Mouse (Mus musculus): ENCODE measurements around the gene Lrig2. TPM values are rescaled to one million over a fixed set of nuclear protein-coding genes. Genes with fewer than 3 reads are reported as not detected.
A peak's percentile ranks its signal among the peaks of the same experiment; 100 is the strongest.

Lrig2 gene
- polyA plus RNA-seq, 1 experiment from 2014 or later, result 23.1 TPM

GRCm38 (mm10) chr3:104385587-104385986 is 126.1 kb downstream of the Lrig2 start:
- Histone ChIP-seq H3K27me3 (no peaks in the 10 kb centered on the region), H3K36me3 (ENCODE audit: poor library complexity, severe bottlenecking) (no peaks in the 10 kb centered on the region), H3K9me3 (replicated peaks) (no peaks in the 10 kb centered on the region), H3K4me2 (no peak overlapping the region), H3K9ac (no peak overlapping the region), H3K4me3 (no peak overlapping the region), H3K27ac (no peak overlapping the region), H3K4me1 (peaks cover 14% of the 10 kb centered on the region)
- peak; percentile 65 for ATAC-seq
- WGBS, result 65% methylated on average over 8 of the region's 8 CpGs

DNA sequence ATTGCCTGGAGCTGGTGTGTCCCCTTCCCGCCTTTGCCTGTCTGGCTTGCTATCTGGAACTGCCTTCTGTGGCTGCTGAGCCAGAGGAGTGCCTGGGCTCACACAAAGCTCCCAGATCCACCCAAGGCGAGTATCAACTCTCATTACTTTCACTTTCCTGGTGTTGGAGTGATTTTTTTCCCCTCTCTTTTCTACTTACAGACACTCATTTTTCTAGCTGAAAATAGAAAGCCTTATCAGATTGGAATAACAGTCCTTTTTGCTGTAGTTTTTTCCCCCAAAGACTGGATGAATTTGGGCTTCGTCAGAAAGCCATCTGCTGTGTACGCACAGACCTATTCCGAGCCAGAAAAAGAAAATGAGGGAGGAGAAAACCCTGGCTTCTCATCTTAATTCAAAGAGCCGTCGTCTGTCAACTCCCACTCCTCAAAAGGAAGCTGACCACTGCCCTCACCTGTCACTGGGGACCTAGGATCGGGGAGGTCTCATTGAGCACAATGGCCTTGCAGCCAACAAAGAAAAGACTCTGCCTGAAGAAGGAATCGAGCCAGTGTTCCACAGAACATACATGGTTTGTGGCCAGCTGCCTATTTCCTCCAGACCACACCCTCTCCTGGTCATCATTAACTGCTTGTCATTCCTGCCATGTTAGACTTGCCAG is 127.9 kb downstream of the Lrig2 start:
- Histone ChIP-seq H3K36me3 (ENCODE audit: poor library complexity, severe bottlenecking) (no peaks in the 10 kb centered on the region), H3K4me1 (peaks cover 14% of the 10 kb centered on the region), H3K4me3 (no peak overlapping the region), H3K27me3 (no peaks in the 10 kb centered on the region), H3K9me3 (replicated peaks) (no peaks in the 10 kb centered on the region), H3K4me2 (no peak overlapping the region), H3K27ac (peak overlapping the region; percentile 64), H3K9ac (no peak overlapping the region)
- 56% methylated on average over 9 of the region's 9 CpGs for WGBS
- ATAC-seq, result peak; percentile 59; the same call in 1 of the 2 replicates

DNA sequence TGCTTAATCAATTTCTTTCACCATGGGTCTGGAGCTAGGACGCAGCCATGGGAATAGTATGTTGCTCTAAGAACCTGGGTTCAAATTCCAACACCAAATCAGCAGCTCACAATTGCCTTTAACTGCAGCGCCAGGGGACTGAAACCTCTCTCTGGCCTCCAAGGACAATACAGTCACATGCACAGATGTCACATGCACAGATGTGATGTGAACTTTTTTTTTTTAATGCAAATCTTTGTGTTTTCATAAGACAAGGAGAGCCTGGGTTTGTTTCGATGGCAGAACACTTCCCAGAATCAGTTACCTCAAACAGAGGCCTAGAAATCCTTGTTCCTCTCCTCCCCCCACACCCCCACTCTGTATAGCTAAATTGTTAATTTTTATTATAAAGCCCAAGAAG is 133.5 kb downstream of the Lrig2 start:
- WGBS, result 74% methylated on average over 3 of the region's 3 CpGs
- H3K36me3 ChIP-seq (ENCODE audit: poor library complexity, severe bottlenecking), result no peaks in the 10 kb centered on the region
- H3K9me3 ChIP-seq (replicated peaks), result no peaks in the 10 kb centered on the region
- H3K4me2 ChIP-seq, result no peak overlapping the region
- no peak overlapping the region for H3K4me3 ChIP-seq
- no peaks in the 10 kb centered on the region for H3K27me3 ChIP-seq
- ATAC-seq, result no peak
- no peak overlapping the region for H3K27ac ChIP-seq
- no peak overlapping the region for H3K9ac ChIP-seq
- no peaks in the 10 kb centered on the region for H3K4me1 ChIP-seq

DNA sequence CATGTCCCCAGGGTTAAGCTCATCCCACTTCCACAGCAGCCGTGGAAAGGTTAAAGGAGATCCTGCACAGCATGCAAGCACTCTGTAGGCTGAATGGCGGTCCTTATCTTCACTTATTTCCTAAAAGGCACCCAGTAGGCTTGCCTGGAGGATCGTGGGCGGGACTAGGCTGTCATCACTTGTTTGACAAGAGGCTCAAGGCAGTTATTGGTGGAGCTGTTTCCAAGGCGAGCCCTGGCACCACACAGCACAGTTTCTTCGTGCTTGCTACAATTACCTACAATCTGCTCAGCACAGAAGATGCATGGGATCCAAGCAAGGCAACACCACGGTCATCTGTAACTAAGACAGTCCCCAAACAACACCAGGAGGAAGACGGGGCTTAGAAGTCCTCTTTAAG is 137.8 kb downstream of the Lrig2 start:
- WGBS, result 80% methylated on average over 8 of the region's 8 CpGs
- no peak for ATAC-seq
- Histone ChIP-seq H3K9me3 (replicated peaks) (no peaks in the 10 kb centered on the region), H3K4me2 (no peak overlapping the region), H3K4me1 (no peaks in the 10 kb centered on the region), H3K4me3 (no peak overlapping the region), H3K36me3 (ENCODE audit: poor library complexity, severe bottlenecking) (no peaks in the 10 kb centered on the region), H3K27ac (no peak overlapping the region), H3K27me3 (no peaks in the 10 kb centered on the region), H3K9ac (no peak overlapping the region)

GRCm38 (mm10) chr3:104372374-104372773 is 139.3 kb downstream of the Lrig2 start:
- 83% methylated on average over 2 of the region's 2 CpGs for WGBS

GRCm38 (mm10) chr3:104367912-104368311 is 143.8 kb downstream of the Lrig2 start:
- Histone ChIP-seq H3K27me3 (no peaks in the 10 kb centered on the region), H3K4me2 (no peak overlapping the region), H3K36me3 (ENCODE audit: poor library complexity, severe bottlenecking) (no peaks in the 10 kb centered on the region), H3K4me3 (no peak overlapping the region), H3K9ac (no peak overlapping the region), H3K4me1 (no peaks in the 10 kb centered on the region), H3K9me3 (replicated peaks) (no peaks in the 10 kb centered on the region), H3K27ac (no peak overlapping the region)
- WGBS, result 79% methylated on average over 2 of the region's 2 CpGs
- no peak for ATAC-seq

More at GRCm38 (mm10) chr3:104372374-104372773, 139.3 kb downstream of the Lrig2 start:
- no peaks in the 10 kb centered on the region for H3K4me1 ChIP-seq
- no peaks in the 10 kb centered on the region for H3K36me3 ChIP-seq (ENCODE audit: poor library complexity, severe bottlenecking)
- no peaks in the 10 kb centered on the region for H3K27me3 ChIP-seq
- no peak overlapping the region for H3K4me3 ChIP-seq
- no peak overlapping the region for H3K27ac ChIP-seq
- no peak overlapping the region for H3K4me2 ChIP-seq
- H3K9ac ChIP-seq, result no peak overlapping the region
- no peak for ATAC-seq
- H3K9me3 ChIP-seq (replicated peaks), result no peaks in the 10 kb centered on the region

DNA sequence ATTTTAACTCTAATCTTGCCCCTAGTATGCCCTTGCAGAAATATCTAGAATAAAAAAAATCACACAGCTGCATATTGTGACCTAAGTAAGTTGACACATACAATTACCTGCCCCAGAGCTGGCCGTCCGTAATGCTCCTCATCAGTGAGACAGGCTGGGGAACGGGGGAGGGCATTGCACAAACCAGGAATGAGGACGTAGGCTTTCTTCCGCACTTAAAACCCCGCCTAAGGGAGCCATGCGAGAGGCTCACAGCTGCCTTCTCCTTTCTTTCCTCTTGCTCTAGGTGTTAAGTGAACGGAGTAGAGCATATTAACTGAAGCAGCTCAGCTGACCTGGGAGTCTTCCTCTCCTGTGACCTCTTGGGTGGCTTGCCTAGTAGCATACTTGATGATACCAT is 149.9 kb downstream of the Lrig2 start:
- Histone ChIP-seq H3K9me3 (replicated peaks) (no peaks in the 10 kb centered on the region), H3K9ac (no peak overlapping the region), H3K27ac (no peak overlapping the region), H3K4me1 (no peaks in the 10 kb centered on the region), H3K27me3 (no peaks in the 10 kb centered on the region), H3K4me3 (no peak overlapping the region), H3K4me2 (no peak overlapping the region), H3K36me3 (ENCODE audit: poor library complexity, severe bottlenecking) (no peaks in the 10 kb centered on the region)
- WGBS, result 82% methylated on average over 8 of the region's 8 CpGs
- no peak for ATAC-seq

- Histone ChIP-seq H3K4me3 (no peak overlapping the region), H3K4me1 (no peaks in the 10 kb centered on the region), H3K27me3 (no peaks in the 10 kb centered on the region), H3K9me3 (replicated peaks) (no peaks in the 10 kb centered on the region), H3K4me2 (no peak overlapping the region), H3K9ac (no peak overlapping the region), H3K27ac (no peak overlapping the region), H3K36me3 (ENCODE audit: poor library complexity, severe bottlenecking) (no peaks in the 10 kb centered on the region)
- WGBS, result 84% methylated on average over 5 of the region's 5 CpGs
- ATAC-seq, result no peak
These were observed 151.4 kb downstream of the Lrig2 start for GRCm38 (mm10) chr3:104360325-104360724.

DNA sequence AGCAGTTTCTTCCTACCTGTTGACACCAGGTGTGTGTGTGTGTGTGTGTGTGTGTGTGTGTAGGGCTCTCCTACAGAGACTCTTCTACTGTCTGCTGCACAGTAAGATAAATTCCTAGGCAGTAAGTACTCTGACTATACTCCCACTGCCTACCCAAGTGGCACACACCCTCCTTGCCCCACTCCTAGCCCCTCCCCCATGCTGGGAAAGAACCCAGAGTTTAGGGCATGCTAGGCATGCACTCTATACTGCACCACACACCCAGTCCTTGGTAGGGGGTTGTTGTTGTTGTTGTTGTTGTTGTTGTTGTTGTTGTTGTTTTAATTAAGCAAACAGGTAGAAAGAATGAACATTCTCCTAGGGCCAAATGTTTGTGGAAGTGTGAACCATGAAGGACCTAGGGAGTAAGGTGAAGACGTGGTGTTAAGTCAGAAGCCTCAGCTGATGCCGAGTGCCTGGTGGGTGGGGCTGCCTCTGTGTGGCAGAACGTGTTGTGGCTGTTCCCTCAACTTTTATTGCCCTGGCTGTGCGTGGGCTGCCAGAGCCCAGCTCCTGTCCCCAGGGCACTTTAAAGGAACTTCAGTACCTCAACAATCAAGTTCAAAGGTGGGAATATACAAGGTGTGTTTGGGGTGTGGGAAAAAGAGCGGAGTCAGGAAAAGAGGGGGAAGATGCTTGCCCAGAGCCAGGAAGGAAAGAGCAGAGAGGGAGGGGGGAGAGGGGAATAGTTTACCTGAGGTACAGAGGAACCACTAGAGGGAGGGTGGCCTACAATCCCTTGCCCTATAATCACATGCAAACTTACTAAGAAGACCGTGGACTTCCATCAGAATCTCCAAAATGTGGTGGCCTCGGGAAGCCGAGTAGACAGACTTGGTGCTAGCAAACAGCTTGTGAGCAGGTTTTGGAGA is 152.2 kb downstream of the Lrig2 start:
- no peak for ATAC-seq
- no peak overlapping the region for H3K4me2 ChIP-seq
- H3K9ac ChIP-seq, result no peak overlapping the region
- H3K4me3 ChIP-seq, result no peak overlapping the region
- 69% methylated on average over 8 of the region's 8 CpGs for WGBS
- H3K4me1 ChIP-seq, result no peaks in the 10 kb centered on the region
- H3K27me3 ChIP-seq, result no peaks in the 10 kb centered on the region
- H3K36me3 ChIP-seq (ENCODE audit: poor library complexity, severe bottlenecking), result no peaks in the 10 kb centered on the region
- H3K27ac ChIP-seq, result no peak overlapping the region
- H3K9me3 ChIP-seq (replicated peaks), result no peaks in the 10 kb centered on the region

DNA sequence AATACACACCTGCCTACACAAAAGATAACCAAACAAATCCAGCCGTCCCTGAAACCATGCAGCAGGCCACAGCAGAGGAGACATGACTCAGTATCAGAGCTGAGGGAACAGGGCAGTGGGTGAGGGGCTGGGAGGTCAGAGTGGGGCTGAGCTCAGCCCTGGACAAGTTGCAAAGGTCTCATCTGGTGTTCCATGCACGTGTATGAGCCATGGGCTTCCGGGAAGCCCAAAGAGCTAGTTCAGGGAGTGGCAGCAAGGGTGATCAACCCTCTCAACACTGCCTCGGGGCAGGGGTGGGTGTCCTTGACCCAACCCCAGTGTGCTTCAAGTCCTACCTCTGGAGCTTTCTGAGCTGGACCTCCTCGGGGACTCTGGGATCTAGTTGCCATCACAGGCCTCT is 153.0 kb downstream of the Lrig2 start:
- Histone ChIP-seq H3K9ac (no peak overlapping the region), H3K27ac (no peak overlapping the region), H3K4me3 (no peak overlapping the region), H3K36me3 (ENCODE audit: poor library complexity, severe bottlenecking) (no peaks in the 10 kb centered on the region), H3K9me3 (replicated peaks) (no peaks in the 10 kb centered on the region), H3K4me2 (no peak overlapping the region), H3K27me3 (no peaks in the 10 kb centered on the region), H3K4me1 (peaks cover 3% of the 10 kb centered on the region; the same call in 1 of the 2 replicates)
- no peak for ATAC-seq
- WGBS, result 88% methylated on average over 5 of the region's 5 CpGs

DNA sequence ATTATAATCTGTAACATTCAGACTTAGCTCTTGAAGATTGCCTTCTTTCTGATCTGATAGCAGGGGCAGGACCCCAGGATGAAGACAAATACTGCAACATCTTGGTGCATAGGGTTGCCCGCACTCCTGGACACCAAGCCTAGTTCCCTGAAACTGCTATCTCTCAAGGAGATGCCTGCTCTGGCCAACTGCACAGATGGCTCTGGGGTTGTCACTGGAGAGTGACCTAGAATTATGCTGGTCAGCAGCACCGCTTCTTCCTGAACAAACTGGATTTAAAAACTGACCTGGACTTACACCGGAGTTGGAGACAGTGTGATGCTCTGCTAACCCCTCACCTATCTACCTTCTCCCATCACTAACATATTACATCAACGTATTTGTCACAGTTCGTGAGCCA is 155.6 kb downstream of the Lrig2 start:
- H3K9me3 ChIP-seq (replicated peaks), result no peaks in the 10 kb centered on the region
- no peaks in the 10 kb centered on the region for H3K27me3 ChIP-seq
- no peak for ATAC-seq
- 97% methylated on average over 5 of the region's 5 CpGs for WGBS
- no peak overlapping the region for H3K4me2 ChIP-seq
- peaks cover 25% of the 10 kb centered on the region for H3K4me1 ChIP-seq
- H3K27ac ChIP-seq, result no peak overlapping the region
- no peak overlapping the region for H3K4me3 ChIP-seq
- H3K36me3 ChIP-seq (ENCODE audit: poor library complexity, severe bottlenecking), result no peaks in the 10 kb centered on the region
- H3K9ac ChIP-seq, result no peak overlapping the region

DNA sequence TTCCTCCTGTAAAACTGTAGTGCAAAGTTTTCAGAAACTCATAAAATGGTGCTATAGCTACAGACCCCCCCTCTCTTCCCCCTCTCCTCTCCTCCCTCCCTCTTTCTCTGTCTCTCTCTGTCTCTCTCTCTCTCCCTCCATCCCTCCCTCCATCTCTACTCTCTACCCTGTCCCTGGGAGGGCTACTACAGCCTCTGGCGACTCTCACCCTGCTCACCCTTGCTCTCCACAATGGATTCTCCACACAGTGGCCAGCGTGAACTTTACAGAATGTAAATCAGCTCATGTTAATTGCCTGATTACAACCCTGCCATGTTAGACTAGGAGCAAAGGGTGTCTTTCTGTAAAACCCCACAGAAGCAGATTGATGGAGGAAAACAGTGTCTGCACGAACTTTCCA is 157.8 kb downstream of the Lrig2 start:
- Histone ChIP-seq H3K27ac (no peak overlapping the region), H3K36me3 (ENCODE audit: poor library complexity, severe bottlenecking) (no peaks in the 10 kb centered on the region), H3K9ac (0 out of 2 replicates have a peak overlapping the region, but pooled peaks have one; percentile 12), H3K9me3 (replicated peaks) (no peaks in the 10 kb centered on the region), H3K4me1 (peaks cover 41% of the 10 kb centered on the region), H3K4me3 (no peak overlapping the region), H3K4me2 (no peak overlapping the region), H3K27me3 (no peaks in the 10 kb centered on the region)
- 26% methylated on average over 3 of the region's 3 CpGs for WGBS
- ATAC-seq, result no peak

Measured in forebrain, embryonic 13.5 days (tissue).